Mouse (Mus musculus) right cerebral cortex, postnatal 36 days (tissue): ENCODE results near the gene Ralgps2.
A peak's percentile ranks its signal among the peaks of the same experiment; 100 is the strongest.

ENCODE experiments used
- DNase-seq, 2 experiments: peaks; one replicate each; pipeline ENCODE4 v3.0.0; 2022; ENCODE audit warnings: low spot score in 2 of 2, mixed read lengths in 1 of 2

Gene Ralgps2

DNA sequence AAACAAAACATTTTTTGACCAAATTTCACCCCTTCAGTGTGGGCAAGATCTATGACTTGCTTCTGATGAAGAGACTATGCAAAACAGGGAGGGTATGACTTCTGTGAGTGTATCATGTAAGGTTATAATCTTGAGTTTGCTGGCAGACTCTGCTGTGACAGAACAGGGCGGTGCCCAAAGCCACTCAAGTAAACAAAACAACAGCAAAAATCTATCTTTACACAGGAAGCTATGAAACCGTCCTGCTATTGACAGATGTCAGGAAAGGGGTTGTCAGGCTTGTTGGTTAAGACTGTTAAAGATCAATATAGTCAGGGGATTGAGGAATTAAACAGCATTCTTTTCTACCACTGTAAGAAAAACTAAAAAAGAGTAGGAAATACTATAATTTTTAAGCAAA lies 33.8 kb downstream of the Ralgps2 start:
- no peak for DNase-seq

DNA sequence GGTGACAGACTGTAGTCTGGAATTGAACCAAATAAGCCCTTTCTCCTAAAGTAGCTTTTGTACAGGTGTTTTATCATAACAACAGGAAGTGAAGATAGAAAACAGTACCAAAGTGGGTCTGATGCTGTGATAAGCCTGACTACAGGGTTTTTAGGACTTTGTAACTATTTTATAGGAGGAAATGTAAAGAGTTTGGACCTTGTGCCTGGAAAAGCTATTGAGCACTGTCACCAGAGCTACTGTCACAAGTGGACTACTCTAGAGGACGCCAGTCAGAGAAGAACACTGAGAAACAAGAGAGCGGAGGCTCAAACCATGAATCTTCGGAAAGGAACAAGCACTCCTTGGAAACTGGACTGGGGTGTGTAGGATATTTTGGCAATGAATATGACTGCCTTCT lies 35.5 kb downstream of the Ralgps2 start:
- DNase-seq = no peak

DNA sequence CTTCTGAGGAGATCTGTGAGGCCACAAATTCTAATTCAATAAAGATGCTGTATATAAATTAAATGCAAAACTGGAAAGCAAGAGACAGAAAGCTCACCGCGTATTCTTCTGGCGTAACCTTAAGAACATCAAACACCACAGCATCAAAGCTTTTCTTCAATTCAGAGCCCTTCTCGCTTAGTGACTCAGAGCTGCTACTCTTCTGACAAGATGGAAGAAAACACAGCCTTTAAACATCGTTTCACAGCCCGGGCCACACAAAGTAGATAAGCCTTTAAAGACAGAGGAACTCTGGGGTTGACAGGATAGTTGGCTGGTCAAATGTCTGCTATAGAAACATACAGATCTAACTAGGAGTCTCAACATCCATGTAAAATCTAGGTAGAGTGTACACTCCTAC lies 37.7 kb downstream of the Ralgps2 start:
- no peak for DNase-seq

DNA sequence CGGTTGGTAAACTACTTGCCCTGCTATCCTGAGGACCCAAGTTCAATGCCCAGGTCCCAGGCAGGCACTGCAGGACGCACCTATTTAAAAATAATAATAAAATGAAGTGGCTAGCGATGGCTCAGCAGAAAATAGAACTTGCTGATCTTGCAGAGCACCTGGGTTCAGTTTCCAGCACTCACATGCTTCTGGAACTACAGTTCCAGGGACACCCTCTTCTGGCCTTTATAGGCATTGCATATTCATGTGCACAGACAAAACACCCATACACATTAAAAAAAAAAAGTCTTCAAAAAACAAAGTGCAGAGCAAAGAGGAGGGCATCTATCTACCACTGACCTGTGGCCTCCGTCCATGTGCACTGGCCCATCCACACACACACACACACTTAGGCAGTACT lies 47.9 kb downstream of the Ralgps2 start:
- no peak for DNase-seq

DNA sequence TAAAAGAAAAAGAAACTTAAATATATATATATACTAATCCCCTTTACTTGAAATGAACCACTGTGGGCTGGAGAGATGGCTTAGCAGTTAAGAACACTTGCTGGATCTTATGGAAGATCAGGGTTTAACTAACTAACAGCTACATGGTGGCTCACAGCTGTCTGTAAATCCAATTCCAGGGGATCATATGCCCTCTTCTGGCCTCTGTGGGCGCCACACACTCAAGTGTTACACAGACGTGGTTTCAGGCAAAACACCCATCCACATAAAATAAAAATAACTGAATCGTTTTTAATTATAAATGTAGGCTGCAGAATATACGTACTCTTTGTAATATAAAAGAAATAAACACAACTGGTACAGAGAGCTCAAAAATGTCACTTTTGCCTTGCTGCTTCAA lies 50.6 kb downstream of the Ralgps2 start:
- DNase-seq = no peak

DNA sequence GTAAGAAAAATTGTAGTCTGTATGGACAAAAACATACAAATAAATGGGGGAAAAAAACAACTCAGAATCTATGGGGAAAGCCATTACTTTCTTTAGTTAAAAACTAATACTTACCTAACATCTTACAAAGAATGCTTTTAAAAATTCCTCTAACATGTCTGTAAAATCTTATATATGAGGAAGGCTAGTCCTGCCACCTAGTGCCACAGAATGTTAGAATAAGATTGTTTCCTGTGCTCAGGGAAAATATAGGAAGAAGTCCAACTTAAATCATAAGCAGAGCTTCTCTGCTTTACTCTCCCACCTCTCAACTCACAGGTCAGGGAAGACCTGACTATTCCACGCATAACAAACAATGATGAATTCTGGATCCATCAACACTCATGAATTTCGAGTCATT lies 53.5 kb downstream of the Ralgps2 start:
- no peak for DNase-seq

DNA sequence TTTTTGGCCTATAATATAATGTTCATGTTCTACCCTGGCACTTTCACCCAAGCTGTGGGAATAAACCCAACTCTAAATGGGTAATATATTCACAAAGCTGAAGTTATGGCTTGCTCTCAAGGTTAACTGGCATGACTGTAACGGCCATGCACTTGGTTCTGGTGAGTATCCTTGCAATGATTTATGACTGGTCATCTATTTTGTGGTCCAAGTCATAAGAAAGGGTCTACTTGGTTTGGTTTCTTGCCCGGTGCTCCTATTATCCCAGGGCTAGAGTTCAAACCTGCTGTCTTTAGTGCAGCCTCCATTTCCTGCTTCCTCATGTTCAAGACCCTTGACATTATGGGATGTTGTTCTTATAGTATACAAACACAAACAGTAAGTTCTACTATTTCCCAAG lies 54.6 kb downstream of the Ralgps2 start:
- no peak for DNase-seq

DNA sequence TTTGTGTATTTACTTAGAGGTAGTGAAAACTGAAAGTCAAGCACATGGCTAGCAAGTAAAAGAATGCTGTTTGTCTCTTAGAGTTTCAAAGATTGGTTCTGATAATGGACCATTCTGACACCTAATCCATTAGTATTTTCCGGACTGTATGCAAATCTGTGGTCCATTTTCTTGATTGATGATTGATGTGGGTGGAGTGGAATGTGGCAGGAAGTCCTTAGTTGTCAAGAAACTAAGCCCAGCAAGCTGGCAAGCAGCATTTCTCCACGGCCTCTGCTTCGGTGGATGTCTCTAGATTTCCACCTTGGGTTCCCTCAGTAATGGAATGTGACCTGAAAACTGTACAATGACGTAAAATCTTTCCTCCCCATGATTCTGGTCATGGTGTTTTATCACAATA lies 68.8 kb downstream of the Ralgps2 start:
- DNase-seq = no peak

DNA sequence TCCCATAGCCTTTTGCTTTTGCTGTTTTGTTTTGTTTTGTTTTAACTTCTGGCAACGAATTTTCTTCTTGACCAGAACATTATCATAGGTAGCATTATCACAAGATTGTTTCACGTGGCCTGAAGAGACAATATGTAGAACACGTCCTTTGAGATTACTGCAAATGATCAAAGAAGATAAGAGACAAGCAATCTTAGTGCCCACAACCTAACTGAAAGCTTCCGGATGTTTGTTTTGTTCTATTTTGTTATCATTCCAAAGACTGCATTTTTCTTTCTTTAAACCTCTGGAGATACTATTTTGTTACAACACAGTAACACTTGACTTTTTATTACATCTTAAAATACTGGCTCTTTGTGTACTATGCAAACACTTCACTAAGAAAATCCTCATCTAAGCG lies 69.4 kb downstream of the Ralgps2 start:
- no peak for DNase-seq

DNA sequence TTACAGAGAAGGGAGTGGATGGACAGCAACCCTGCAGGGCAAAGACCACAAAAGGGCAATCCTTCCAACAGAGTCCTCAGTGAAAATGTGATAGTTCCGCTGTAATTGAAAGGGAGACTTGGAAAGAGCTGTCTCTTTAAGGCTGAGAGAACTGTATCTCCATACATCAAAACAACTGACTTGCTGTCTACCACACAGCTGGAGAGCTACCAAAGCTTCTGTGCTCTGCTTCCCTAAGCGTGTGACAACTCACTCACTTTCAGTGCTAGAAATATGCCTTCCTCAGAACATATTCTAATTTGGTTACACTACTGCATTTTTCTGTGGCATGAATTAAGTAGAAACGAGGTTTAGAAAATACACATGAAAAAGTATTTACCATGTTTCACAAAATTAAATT lies 75.2 kb downstream of the Ralgps2 start:
- peak in 1 of 2 experiments; percentile 53 for DNase-seq

DNA sequence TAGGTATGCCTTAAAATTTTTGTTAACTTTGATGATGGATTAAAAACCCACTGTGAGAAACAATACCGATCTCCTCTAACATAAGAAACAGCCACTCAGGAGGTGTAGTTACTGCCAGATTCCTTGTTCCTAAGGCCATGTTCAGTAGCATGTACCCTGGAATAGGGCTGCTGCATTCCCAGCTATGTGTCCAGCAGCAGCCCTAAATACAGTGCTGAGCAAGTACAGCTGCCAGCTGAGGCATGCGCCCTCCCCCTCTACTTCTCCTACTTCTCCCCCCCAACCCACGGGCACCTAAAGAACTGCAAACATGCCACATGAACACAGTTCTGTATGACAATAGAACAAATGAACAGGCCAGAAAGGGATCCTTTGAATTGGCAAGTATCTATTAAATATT lies 75.7 kb downstream of the Ralgps2 start:
- DNase-seq = no peak

DNA sequence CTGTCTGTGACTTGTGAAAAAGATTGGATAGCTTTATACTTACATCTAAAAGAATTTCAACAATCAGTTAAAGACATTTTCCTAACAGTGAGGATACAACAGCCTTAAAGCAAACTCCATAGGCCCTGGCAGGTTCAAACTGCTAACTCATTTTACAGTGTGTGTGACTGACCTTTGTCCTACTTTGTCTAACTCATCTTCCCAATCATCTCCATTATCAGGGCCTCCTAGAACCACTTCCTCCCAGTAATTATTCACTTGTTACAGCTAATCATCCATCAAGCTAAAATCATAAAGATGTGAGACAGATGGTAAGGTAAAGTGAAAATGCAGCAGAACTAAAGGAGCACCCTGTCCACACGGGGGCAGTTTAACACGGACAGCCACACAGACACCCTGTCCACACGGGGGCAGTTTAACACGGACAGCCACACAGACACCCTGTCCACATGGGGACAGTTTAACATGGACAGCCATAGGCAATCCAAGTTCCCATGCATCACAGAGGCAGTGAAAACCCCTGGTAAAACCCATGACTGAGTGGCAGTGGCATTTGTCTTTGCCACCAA lies 77.9 kb downstream of the Ralgps2 start:
- no peak for DNase-seq

DNA sequence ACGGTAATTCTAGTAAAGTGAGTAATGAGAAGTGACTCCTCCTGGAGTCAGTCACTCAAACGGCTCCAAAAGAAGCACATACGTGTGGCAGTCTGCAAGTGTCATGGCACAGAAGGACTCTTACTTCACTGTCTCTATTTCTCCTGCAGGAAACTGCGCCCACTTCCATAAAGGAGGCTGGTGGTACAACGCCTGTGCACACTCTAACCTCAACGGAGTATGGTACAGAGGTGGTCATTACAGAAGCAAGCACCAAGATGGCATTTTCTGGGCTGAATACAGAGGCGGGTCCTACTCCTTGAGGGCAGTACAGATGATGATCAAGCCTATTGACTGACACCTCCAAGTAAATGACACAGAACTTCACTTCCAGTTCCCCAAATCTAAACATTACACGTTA lies 79.2 kb downstream of the Ralgps2 start:
- no peak for DNase-seq

DNA sequence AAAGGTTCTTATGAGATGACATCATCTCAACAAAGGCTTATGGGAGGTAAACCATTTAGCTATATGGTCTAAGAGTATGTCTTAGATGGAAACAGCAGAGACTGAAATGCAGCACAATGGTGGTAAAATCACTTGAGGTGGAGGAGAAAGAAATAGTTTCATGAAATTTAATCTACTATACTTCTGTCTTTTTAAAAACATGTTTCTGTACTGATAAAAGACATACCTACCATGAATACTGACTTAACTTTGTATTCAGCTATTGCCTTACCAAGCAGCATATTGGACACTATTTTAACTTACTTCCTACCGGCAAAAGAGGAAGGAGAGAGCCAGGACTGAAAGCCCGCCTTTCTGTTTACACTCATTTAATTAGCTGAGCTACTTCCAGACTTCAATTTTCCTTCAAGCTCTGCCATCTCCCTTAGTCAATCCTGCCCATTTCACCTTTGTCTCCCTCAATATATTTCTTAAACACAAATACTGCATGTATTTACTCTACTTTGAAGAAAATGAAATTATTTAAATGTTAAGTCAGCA lies 79.6 kb downstream of the Ralgps2 start:
- DNase-seq = no peak

DNA sequence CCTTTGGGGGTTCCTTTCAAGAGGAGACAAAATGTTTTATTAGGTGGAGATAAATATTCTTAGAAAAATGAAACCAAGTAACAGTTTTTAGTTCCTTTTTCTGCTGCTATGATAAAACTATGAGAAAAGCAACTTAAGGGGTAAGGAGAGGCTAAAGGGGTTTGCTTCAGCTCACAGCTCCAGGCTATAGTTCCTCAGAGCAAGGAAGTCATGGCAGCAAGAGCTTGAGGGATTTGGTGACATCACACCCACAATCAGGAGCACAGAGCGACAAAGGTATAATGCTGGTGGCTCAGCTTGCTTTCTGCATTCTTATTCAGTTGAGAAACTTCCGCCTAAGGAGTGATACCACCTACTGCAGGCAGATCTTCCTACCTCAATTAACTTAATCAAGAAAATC lies 80.3 kb downstream of the Ralgps2 start:
- DNase-seq = no peak

DNA sequence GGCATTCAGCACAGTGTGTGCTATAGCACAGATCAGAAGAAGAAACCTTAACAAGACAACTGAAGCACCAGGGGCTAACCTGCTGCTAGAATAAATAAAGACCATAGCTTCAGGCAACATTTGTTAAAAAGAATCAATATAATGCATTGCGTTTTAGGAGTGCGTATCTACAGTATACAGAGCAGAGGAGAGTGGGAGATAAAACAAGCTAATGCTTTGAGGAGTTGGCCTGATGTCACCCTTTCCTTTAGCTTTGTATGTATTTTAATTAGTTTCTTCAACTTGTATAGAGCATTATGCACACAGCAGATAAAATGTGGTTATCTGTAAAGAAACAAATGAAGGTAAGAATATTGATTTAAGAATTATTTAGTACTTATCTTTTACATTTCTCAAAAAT lies 82.8 kb downstream of the Ralgps2 start:
- no peak for DNase-seq

DNA sequence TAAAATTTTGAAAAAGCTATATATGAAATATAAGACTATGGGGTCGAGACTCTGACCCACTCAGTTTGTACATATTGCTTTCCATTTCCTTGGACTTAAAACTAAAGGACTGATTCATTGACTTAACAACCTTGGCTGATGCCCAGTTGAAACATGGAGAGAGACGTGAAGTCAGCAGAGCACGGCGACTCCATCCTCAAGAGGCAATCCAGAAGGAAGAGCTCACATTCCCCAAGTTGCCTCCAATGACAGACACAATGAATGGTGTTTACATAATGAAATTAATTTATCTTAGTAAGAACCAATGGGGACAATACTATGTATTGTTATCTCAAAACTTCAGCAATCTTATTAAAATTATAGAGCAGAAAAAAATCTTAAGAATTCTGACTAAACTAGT lies 84.9 kb downstream of the Ralgps2 start:
- DNase-seq = no peak

DNA sequence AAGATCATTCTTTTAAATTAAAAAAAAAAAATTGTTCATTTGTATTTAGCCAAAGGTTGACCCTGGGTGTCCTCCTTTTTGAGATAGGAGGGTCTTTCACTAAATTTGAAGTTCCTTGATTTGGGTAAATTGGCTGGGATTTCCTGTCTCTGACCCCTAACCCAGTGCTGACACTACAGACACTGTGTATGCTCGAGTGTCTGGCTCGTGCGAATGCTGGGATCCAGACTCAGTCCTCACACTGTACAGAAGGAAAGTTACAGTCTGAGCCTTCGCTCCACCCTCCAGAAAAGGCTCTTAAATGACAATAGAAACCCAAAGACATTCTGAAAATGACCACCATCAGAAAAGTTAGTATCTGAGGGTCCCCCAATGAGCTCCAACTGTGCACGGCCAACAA lies 86.6 kb downstream of the Ralgps2 start:
- DNase-seq = no peak

DNA sequence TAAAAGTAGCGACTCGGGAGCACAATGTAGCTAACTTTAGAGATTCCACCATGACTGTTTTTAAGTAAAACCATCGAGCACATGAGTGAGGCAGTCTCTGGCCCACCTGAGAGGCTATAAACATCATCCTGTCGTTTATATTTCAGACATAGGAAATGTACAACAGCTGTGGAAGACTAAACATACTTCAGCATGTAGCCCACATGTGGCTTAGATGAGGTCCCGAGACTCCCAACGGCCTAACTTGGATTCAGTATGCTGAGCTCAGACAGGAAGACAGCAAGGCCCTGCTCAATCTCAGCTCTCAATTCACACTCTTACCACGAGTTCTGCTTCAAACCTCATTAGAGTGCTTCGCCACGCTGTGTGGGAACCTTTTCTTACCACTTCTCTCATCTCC lies 87.0 kb downstream of the Ralgps2 start:
- no peak for DNase-seq

DNA sequence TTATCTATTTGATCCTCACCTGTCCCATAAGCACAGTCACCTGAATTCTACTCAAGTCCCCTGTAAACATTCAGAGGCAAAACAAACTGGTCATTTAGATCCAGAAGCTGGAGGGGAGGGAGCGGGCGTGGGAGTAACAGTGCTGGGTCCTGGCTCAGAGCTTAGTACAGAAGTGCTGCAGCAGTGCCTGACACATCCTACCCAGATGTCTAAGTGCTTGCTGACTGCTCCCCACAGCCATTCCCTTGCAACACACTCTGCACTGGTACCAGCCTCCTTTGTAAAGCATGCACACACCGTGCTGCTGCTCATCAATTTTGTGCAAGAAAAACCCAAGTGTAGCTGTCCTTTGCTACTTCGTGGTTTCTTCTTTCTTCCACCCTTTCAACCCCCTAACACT lies 92.3 kb downstream of the Ralgps2 start:
- no peak for DNase-seq

DNA sequence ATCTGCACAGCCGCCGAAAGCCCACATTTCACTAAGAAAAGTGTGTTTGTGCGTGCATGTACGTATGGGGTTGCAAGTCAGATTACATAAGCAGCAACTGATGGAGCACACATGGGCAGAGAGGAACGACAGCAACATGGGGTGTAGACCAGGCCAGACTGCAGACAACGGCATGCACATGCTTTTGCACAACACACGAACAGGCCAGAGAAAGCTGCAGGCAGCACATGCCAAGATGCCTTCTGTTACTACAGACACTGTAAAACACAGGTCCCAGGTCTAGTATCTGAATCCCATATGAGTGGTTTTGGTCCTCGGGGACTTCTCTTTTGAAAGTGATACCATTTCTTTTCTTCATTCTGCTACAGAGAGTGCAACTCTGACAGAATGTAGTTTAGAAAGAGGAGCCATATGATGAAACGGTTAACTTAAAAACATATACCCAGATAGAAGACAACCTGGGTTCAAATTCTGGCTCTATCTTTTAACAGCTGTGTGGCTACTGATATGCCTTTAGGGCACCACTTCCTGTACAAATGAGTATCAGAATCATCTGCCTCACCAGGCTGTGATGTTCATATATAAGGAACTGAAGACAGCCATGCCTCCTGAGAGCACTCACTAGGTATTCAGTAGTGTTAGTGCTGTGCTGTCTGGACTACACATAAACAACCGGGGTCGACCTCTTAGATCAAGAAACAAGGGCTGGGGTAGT lies 97.6 kb downstream of the Ralgps2 start:
- no peak for DNase-seq

DNA sequence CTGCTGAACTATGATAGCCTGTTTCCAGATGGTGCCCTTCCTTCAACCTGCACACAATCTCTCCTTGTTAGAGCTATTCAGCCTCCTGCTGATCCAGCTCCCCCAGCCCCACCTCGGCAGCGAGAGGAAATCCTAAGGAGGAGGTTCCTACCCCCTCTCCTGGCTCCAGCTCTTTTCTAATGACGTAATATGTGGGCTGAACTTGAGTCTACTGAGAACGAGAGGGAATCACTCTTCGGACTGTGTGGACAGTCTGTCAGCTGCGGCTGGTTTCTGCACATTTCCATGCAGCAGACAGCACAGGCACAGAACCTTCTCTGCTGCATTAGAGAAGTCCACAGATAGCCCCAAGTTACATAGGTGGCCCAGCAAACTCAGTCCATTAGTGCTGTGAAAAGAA lies 100.7 kb downstream of the Ralgps2 start:
- peak in 1 of 2 experiments; percentile 16 for DNase-seq

DNA sequence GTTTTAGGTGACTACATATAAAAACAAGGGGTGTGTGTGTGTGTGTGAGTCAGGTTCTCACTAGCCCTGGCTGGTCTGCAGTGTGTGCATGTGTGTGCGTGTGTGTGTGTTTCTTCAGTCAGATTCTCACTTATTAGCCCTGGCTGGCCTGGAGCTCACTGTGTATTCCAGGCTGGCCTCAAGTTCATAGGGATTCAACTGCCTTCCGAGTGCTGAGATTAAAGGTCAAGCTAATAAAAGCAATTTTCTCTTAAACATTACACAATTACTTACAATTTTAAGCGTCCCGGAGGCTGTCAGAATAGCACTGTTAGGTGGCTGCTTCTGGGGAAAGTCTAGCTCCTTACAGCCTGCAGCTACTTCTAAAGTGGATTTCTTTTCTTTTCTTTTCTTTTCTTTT lies 101.2 kb downstream of the Ralgps2 start, which contains the start of gene Angptl1:
TSS of gene Angptl1 (plus strand) at position 386 of the 400 bp plus-strand sequence.
- DNase-seq = no peak

DNA sequence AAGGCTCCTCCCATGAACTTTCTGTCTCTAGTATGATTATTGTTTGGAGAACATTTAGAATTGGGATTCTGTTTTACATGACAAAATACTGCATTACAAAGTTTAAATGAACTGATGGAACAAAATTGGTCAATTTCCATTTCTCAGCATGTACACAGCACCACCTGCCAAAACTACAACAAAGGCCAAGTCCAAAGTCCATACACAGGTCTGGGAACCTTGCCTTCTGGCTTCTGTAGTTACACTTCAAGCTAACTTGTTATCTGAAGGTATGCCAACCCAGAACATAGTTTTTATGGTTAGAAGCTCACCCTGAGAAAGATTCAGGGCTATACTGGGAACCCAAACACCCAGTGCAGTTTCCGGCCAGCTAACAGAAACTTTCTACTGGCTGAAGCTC lies 120.2 kb downstream of the Ralgps2 start:
- no peak for DNase-seq
